Mouse (Mus musculus) urinary bladder, adult 18-20 months (tissue): Measurements from ENCODE around the gene Pfdn6.
"Not testable (repeated sequence)": the region's sequence is repeated elsewhere in the genome, so short reads cannot be mapped to it uniquely, and the experiment has no call there.

Experiments
- DNase-seq, 2 experiments: peaks; one replicate each; pipeline ENCODE4 v3.0.0; 2022; ENCODE audit warnings: low spot score in 2 of 2, mixed read lengths in 2 of 2

Pfdn6 gene

GRCm38 (mm10) chr17:33955555-33956214 is 15.5 kb upstream of the Pfdn6 start, which contains the start of the genes Vps52 and Rps18:
Vps52 (plus strand) TSS chr17:33955812.
Rps18 (minus strand) TSS chr17:33956001.
- peak; percentile 90 to 93 for DNase-seq

GRCm38 (mm10) chr17:33954646-33955554 is 14.8 kb upstream of the Pfdn6 start:
- no peak for DNase-seq

- no peak for DNase-seq
Measured at GRCm38 (mm10) chr17:33953961-33954565, 13.9 kb upstream of the Pfdn6 start.

GRCm38 (mm10) chr17:33953310-33953709 is 13.2 kb upstream of the Pfdn6 start:
- DNase-seq, result no peak

- no peak for DNase-seq
Measured at GRCm38 (mm10) chr17:33952879-33953278, 12.7 kb upstream of the Pfdn6 start.

- not testable (repeated sequence) for DNase-seq
Measured at GRCm38 (mm10) chr17:33952015-33952414, 11.9 kb upstream of the Pfdn6 start.

GRCm38 (mm10) chr17:33951021-33951946 is 11.1 kb upstream of the Pfdn6 start, which contains the start of gene B3galt4:
B3galt4 (minus strand) TSS chr17:33951488.
- DNase-seq, result peak; percentile 60 to 69

GRCm38 (mm10) chr17:33950131-33950625 is 10.0 kb upstream of the Pfdn6 start:
- no peak for DNase-seq

GRCm38 (mm10) chr17:33948905-33949537 is 8.9 kb upstream of the Pfdn6 start:
- DNase-seq, result no peak

GRCm38 (mm10) chr17:33948090-33948904 is 8.2 kb upstream of the Pfdn6 start:
- DNase-seq, result no peak

GRCm38 (mm10) chr17:33947430-33948089 is 7.4 kb upstream of the Pfdn6 start:
- no peak for DNase-seq

- no peak for DNase-seq
Measured at GRCm38 (mm10) chr17:33943454-33943853, 3.3 kb upstream of the Pfdn6 start.

- DNase-seq, result no peak
Measured at GRCm38 (mm10) chr17:33941381-33941780, 1.2 kb upstream of the Pfdn6 start.

- DNase-seq, result no peak
Measured at GRCm38 (mm10) chr17:33940981-33941380, 838 bp upstream of the Pfdn6 start.

GRCm38 (mm10) chr17:33938783-33939182 is 1.4 kb downstream of the Pfdn6 start:
- no peak for DNase-seq

GRCm38 (mm10) chr17:33936993-33937392 is 3.1 kb downstream of the Pfdn6 start:
- no peak for DNase-seq

- no peak for DNase-seq
Measured at GRCm38 (mm10) chr17:33935422-33936055, 4.6 kb downstream of the Pfdn6 start.

- no peak for DNase-seq
Measured at GRCm38 (mm10) chr17:33932970-33933369, 7.2 kb downstream of the Pfdn6 start.

- DNase-seq, result no peak
Measured at GRCm38 (mm10) chr17:33932448-33932847, 7.7 kb downstream of the Pfdn6 start.
